Mouse (Mus musculus) forebrain, embryonic 10.5 days (tissue): ENCODE data around the gene Zfp385b. TPM values are rescaled to one million over a fixed set of nuclear protein-coding genes. Genes with fewer than 3 reads are reported as not detected.

Experiments
- DNase-seq: peaks from one replicate; pipeline ENCODE4 v3.0.0-alpha.2; 2017; ENCODE audit warnings: low spot score; ENCODE audit errors: extremely low spot score
- H3K27ac ChIP-seq: fragments of 300-500 bp; sonication (generic); 2 replicates; pipeline ENCODE4 v1.5.1; 2016; ENCODE audit warnings: mild to moderate bottlenecking
- H3K27me3 ChIP-seq: fragments of 300-500 bp; sonication (generic); 2 replicates; pipeline ENCODE4 v1.6.1; 2016; ENCODE audit warnings: mild to moderate bottlenecking; ENCODE audit not compliant: poor library complexity, severe bottlenecking
- H3K36me3 ChIP-seq: fragments of 300-500 bp; sonication (generic); replicated peaks from 2 replicates; pipeline ENCODE4 v1.6.1; 2016; ENCODE audit warnings: mild to moderate bottlenecking, moderate library complexity
- H3K4me1 ChIP-seq: fragments of 300-500 bp; sonication (generic); 2 replicates; pipeline ENCODE4 v1.6.1; 2016
- H3K4me3 ChIP-seq: fragments of 300-500 bp; sonication (generic); 2 replicates; pipeline ENCODE4 v1.5.1; 2016; ENCODE audit warnings: mild to moderate bottlenecking, moderate library complexity
- H3K9me3 ChIP-seq: fragments of 300-500 bp; sonication (generic); 2 replicates; pipeline ENCODE4 v1.6.1; 2016; ENCODE audit warnings: mild to moderate bottlenecking, moderate library complexity
- WGBS: fragments of 180-500 bp; shearing (Covaris S2); methylation state at CpG from one replicate; pipeline ENCODE4 v1.1.7; 2016; 5-methylcytosine and 5-hydroxymethylcytosine counted together
- polyA plus RNA-seq: library from polyadenylated mRNA; unstranded; fragments of >200 nt; fragmentation: Nextera tagmentation; extraction: Ambion mirVana; gene quantifications from 2 replicates; pipeline ENCODE4 v1.2.1, GENCODE M21; 2016

Gene Zfp385b
- polyA plus RNA-seq, 1 experiment from 2014 or later: 0.72 TPM

GRCm38 (mm10) chr2:77726798-77727197 lies 92.6 kb downstream of the Zfp385b start:
- Histone ChIP-seq H3K27me3 (no peaks in the 10 kb centered on the region), H3K4me1 (no peaks in the 10 kb centered on the region), H3K36me3 (no peaks in the 10 kb centered on the region), H3K4me3 (no peak overlapping the region), H3K9me3 (no peaks in the 10 kb centered on the region), H3K27ac (no peak overlapping the region)
- DNase-seq: no peak
- WGBS: 88% methylated on average over 7 of the region's 7 CpGs

- Histone ChIP-seq H3K4me1 (no peaks in the 10 kb centered on the region), H3K36me3 (no peaks in the 10 kb centered on the region), H3K27ac (no peak overlapping the region), H3K9me3 (no peaks in the 10 kb centered on the region), H3K4me3 (no peak overlapping the region), H3K27me3 (no peaks in the 10 kb centered on the region)
- DNase-seq: no peak
- WGBS: 89% methylated on average over 4 of the region's 4 CpGs
These were observed 98.6 kb downstream of the Zfp385b start for GRCm38 (mm10) chr2:77720806-77721205.

DNA sequence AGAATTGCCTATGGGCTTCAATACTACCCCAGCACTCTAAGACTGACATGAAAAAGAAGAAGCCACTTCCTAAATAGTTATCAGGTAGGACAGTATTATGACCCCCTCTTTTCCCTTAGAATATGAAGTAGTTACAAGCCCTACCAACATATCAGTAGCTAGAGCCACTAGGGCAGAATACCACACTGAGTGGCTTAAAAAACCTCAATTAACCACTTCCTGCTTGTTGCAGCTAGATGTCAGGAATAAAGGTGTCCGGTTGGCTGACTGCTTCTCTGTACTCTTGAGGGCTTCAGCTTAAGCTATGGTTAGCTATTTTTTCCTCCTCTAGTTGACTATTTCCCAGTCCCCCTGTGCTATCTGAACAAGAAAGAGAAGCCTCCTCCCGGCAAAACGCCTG lies 103.1 kb downstream of the Zfp385b start:
- no peak for DNase-seq
- H3K4me1 ChIP-seq: no peaks in the 10 kb centered on the region
- H3K36me3 ChIP-seq: no peaks in the 10 kb centered on the region
- no peak overlapping the region for H3K4me3 ChIP-seq
- H3K27ac ChIP-seq: no peak overlapping the region
- H3K9me3 ChIP-seq: no peaks in the 10 kb centered on the region
- no peaks in the 10 kb centered on the region for H3K27me3 ChIP-seq
- WGBS: 95% methylated on average over 3 of the region's 3 CpGs

GRCm38 (mm10) chr2:77713886-77714285 lies 105.6 kb downstream of the Zfp385b start:
- H3K9me3 ChIP-seq: no peaks in the 10 kb centered on the region
- 66% methylated on average over 5 of the region's 5 CpGs for WGBS

DNA sequence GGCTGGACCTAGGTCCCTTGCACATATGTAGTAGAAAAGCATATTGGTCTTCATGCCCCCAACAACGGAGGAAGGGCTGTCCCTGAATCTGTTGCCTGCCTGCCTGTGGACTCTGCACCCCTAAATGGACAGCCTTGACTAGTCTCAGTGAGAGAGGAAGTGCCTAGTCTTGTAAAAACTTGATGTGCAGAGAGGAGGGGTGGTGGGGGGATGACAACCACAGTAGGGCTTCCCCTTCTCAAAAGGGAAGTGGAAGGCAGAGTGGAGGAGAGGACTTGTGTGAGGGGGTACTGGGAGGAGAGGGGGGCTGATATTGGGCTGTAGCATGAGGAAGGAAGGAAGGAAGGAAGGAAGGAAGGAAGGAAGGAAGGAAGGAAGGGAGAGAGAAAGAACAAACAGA lies 107.7 kb downstream of the Zfp385b start:
- Histone ChIP-seq H3K27me3 (no peaks in the 10 kb centered on the region), H3K4me1 (no peaks in the 10 kb centered on the region), H3K36me3 (no peaks in the 10 kb centered on the region), H3K9me3 (no peaks in the 10 kb centered on the region), H3K4me3 (no peak overlapping the region), H3K27ac (no peak overlapping the region)
- no peak for DNase-seq
- WGBS: 63% methylated on average over 1 of the region's 1 CpGs

More at GRCm38 (mm10) chr2:77713886-77714285, 105.6 kb downstream of the Zfp385b start:
- H3K27ac ChIP-seq: no peak overlapping the region
- DNase-seq: no peak
- no peaks in the 10 kb centered on the region for H3K27me3 ChIP-seq
- no peak overlapping the region for H3K4me3 ChIP-seq
- H3K36me3 ChIP-seq: no peaks in the 10 kb centered on the region
- no peaks in the 10 kb centered on the region for H3K4me1 ChIP-seq

- no peaks in the 10 kb centered on the region for H3K36me3 ChIP-seq
- H3K27me3 ChIP-seq: no peaks in the 10 kb centered on the region
- DNase-seq: peak; percentile 47
- WGBS: 31% methylated on average over 7 of the region's 7 CpGs
- no peak overlapping the region for H3K27ac ChIP-seq
- H3K4me1 ChIP-seq: no peaks in the 10 kb centered on the region
- H3K9me3 ChIP-seq: no peaks in the 10 kb centered on the region
- H3K4me3 ChIP-seq: no peak overlapping the region
These were observed 110.1 kb downstream of the Zfp385b start for GRCm38 (mm10) chr2:77709206-77709794.

DNA sequence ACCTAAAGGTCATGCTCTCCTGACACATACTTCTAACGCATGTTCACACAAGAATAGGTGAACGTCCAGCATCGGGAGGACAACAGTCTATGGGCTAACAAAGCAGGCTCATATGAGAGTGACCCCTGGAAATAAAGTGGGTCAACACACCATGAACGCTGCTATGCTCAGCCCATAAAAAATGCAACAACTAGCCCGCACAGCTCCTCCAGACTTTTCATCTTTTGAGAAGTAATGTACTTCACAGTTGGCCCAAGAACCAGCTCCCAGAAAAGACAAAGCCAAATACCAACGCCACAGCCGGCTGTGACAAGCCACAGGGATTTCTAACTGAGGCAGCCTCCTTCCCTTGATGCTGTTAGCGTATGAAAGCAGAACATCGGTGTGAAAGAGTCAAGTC lies 112.3 kb downstream of the Zfp385b start:
- WGBS: 80% methylated on average over 9 of the region's 9 CpGs
- H3K27ac ChIP-seq: no peak overlapping the region
- H3K9me3 ChIP-seq: no peaks in the 10 kb centered on the region
- no peak for DNase-seq
- H3K4me3 ChIP-seq: no peak overlapping the region
- H3K27me3 ChIP-seq: no peaks in the 10 kb centered on the region
- H3K4me1 ChIP-seq: no peaks in the 10 kb centered on the region
- H3K36me3 ChIP-seq: no peaks in the 10 kb centered on the region

- H3K36me3 ChIP-seq: no peaks in the 10 kb centered on the region
- WGBS: 91% methylated on average over 2 of the region's 2 CpGs
- no peak overlapping the region for H3K27ac ChIP-seq
- no peak overlapping the region for H3K4me3 ChIP-seq
- H3K27me3 ChIP-seq: no peaks in the 10 kb centered on the region
- no peaks in the 10 kb centered on the region for H3K9me3 ChIP-seq
- no peaks in the 10 kb centered on the region for H3K4me1 ChIP-seq
- no peak for DNase-seq
These were observed 114.0 kb downstream of the Zfp385b start for GRCm38 (mm10) chr2:77705476-77705875.

DNA sequence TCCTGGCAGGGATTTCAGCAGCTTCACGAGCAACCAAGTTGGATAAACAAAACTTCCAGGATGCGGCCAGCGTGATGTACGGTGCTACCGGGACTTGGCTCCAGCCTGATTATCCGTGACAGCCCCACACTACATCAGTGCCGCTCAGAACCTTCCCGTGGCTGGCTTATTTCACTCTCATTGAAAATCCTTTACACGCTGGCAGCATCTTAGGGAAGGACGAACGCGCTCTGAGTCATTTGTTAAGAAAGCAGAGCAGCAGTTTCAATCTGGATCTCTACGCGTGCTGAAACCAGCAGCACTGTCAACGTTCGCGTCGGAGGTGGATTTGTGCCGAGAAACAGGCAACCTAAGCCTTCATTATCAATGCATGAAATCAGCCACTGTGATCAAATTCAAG lies 116.4 kb downstream of the Zfp385b start:
- DNase-seq: no peak
- Histone ChIP-seq H3K4me1 (no peaks in the 10 kb centered on the region), H3K27me3 (no peaks in the 10 kb centered on the region), H3K36me3 (no peaks in the 10 kb centered on the region), H3K4me3 (no peak overlapping the region), H3K9me3 (no peaks in the 10 kb centered on the region), H3K27ac (no peak overlapping the region)
- WGBS: 73% methylated on average over 19 of the region's 19 CpGs

DNA sequence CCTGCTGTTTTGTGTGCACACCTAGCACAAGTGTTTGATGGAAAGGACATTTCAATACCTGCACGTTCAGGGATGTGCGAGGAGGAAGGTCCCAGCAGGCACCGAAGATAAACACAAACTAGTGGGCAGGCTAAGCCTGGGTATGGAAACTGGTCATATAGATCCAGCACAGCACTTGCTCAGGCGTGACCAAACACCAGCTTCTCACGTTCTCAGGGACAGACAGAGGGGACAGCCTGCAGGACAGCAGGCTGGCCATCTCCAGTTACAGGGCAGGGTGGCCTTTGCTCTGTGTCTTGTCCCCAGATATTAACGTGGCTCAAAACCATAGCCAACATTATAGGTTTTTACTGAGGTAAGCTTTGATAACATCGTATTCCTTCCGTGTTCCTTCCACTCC lies 128.3 kb downstream of the Zfp385b start:
- Histone ChIP-seq H3K4me3 (no peak overlapping the region), H3K4me1 (no peaks in the 10 kb centered on the region), H3K27me3 (no peaks in the 10 kb centered on the region), H3K36me3 (no peaks in the 10 kb centered on the region), H3K27ac (no peak overlapping the region), H3K9me3 (no peaks in the 10 kb centered on the region)
- no peak for DNase-seq
- 81% methylated on average over 8 of the region's 8 CpGs for WGBS

- no peaks in the 10 kb centered on the region for H3K36me3 ChIP-seq
These were observed 129.1 kb downstream of the Zfp385b start for GRCm38 (mm10) chr2:77690316-77690715.

GRCm38 (mm10) chr2:77688651-77689050 lies 130.8 kb downstream of the Zfp385b start:
- no peaks in the 10 kb centered on the region for H3K27me3 ChIP-seq
- no peaks in the 10 kb centered on the region for H3K36me3 ChIP-seq
- no peaks in the 10 kb centered on the region for H3K4me1 ChIP-seq
- WGBS: 90% methylated on average over 4 of the region's 4 CpGs
- no peak overlapping the region for H3K27ac ChIP-seq
- no peak overlapping the region for H3K4me3 ChIP-seq
- no peak for DNase-seq
- H3K9me3 ChIP-seq: no peaks in the 10 kb centered on the region

More at GRCm38 (mm10) chr2:77690316-77690715, 129.1 kb downstream of the Zfp385b start:
- Histone ChIP-seq H3K4me1 (no peaks in the 10 kb centered on the region), H3K4me3 (no peak overlapping the region), H3K9me3 (no peaks in the 10 kb centered on the region), H3K27me3 (no peaks in the 10 kb centered on the region), H3K27ac (no peak overlapping the region)
- DNase-seq: no peak
- WGBS: 80% methylated on average over 8 of the region's 8 CpGs

- 0 out of 2 replicates have a peak, but pooled peaks cover 4% of the 10 kb centered on the region for H3K4me1 ChIP-seq
- H3K4me3 ChIP-seq: no peak overlapping the region
- H3K27ac ChIP-seq: no peak overlapping the region
- no peaks in the 10 kb centered on the region for H3K9me3 ChIP-seq
- H3K27me3 ChIP-seq: no peaks in the 10 kb centered on the region
- H3K36me3 ChIP-seq: no peaks in the 10 kb centered on the region
- no peak for DNase-seq
- WGBS: 87% methylated on average over 3 of the region's 3 CpGs
These were observed 135.4 kb downstream of the Zfp385b start for GRCm38 (mm10) chr2:77684088-77684487.

DNA sequence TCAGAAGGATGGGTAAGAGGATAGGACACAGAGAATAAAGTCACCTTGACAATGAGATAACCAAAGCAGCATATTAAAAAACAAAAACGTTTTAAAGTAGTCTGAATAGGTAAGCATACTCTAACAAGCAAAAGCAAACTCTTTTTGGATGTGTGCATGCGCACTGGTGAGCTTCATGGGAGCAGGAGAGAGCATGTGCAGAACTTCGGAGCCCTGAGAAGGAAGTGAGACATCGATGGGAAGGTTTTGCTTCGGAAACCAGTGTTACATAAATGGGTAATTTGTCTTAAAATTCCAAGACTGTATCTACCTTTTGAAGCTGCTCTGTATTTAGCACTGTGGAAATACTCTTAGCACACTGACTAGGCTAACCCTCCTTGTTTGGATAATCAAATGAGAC lies 137.2 kb downstream of the Zfp385b start:
- DNase-seq: no peak
- 90% methylated on average over 5 of the region's 5 CpGs for WGBS
- H3K9me3 ChIP-seq: no peaks in the 10 kb centered on the region
- H3K4me3 ChIP-seq: no peak overlapping the region
- 0 out of 2 replicates have a peak, but pooled peaks cover 4% of the 10 kb centered on the region for H3K4me1 ChIP-seq
- H3K27me3 ChIP-seq: no peaks in the 10 kb centered on the region
- H3K27ac ChIP-seq: no peak overlapping the region
- no peaks in the 10 kb centered on the region for H3K36me3 ChIP-seq
